Comparison of ENCODE assay signal across 11 mouse cellular contexts in the genomic region with DNA sequence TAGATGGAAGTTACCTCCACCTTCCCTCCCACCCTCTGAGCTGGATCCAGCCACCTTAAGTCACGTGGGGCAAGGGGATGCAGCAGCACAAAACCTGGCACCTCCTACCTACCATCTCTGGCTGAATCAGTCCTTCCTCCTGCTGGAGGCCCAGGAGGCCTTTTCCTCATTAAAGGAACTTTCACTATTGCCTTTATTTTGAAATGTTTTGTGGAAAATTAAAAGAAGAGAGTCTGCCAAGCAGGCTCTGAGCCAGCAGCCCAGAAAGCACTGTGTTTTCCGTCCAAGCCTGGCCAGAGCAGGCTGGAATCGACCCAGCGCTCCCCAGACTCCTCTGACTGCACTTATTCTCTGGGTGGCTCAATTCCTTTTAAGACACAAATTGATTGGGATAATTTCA.
A peak's percentile ranks its signal among the peaks of the same experiment; 100 is the strongest.
DNase-seq lines count a peak whose midpoint lies in the region; ATAC-seq and TF ChIP-seq lines count a peak whose summit lies in the region.
"Had no signal": no experiment of that assay in that cellular context is flagged by ENCODE, and none has a peak within 500 bp of the region (broad histone marks: within the 10 kb centered on the region; RNA-seq: fewer than 3 reads in every experiment).

No protein-coding gene starts in this region.

- ATAC-seq in kidney, embryonic 15.5 days (replicated peaks; ENCODE audit: low FRiP score), result no peak
- ATAC-seq: Patski had no signal

- no peak for TF ChIP-seq POLR2A in brain, embryonic 14.5 days (IDR thresholded peaks at IDR 0.05; ENCODE audit: borderline replicate concordance, extremely low read depth, insufficient read depth, insufficient read length, poor library complexity, severe bottlenecking)
- TF ChIP-seq POLR2A in thymus, adult 2 months (IDR thresholded peaks at IDR 0.05; ENCODE audit: control insufficient read depth, extremely low read depth, insufficient read depth, low read length, poor library complexity), result no peak

- H3K9me3 ChIP-seq in kidney, embryonic 15.5 days (replicated peaks), result no peaks in the 10 kb centered on the region
- H3K9me3 ChIP-seq: stomach, embryonic 15.5 days had no signal

- H3K9ac ChIP-seq in kidney, embryonic 15.5 days, result no peak overlapping the region
- H3K9ac ChIP-seq: stomach, embryonic 15.5 days had no signal

- WGBS in kidney, embryonic 15.5 days, result 71% methylated on average over 4 of the region's 4 CpGs
- 77% methylated on average over 4 of the region's 4 CpGs for WGBS in thymus, adult 2 months

- TF ChIP-seq CTCF in brain, embryonic 14.5 days (IDR thresholded peaks at IDR 0.05; ENCODE audit: borderline replicate concordance, extremely low read depth, insufficient read depth, insufficient read length), result no peak
- no peak for TF ChIP-seq CTCF in thymus, adult 2 months (IDR thresholded peaks at IDR 0.05; ENCODE audit: borderline replicate concordance, control insufficient read depth, extremely low read depth, insufficient read depth, low read length, poor library complexity)

- peaks cover 2% of the 10 kb centered on the region; the same call in 1 of the 2 replicates for H3K4me1 ChIP-seq in kidney, embryonic 15.5 days
- H3K4me1 ChIP-seq in thymus, adult 2 months (replicated peaks; ENCODE audit: control insufficient read depth, insufficient read depth, low read length), result no peaks in the 10 kb centered on the region
- H3K4me1 ChIP-seq: stomach, embryonic 15.5 days had no signal

- no peak overlapping the region for H3K4me3 ChIP-seq in kidney, embryonic 15.5 days (replicated peaks)
- no peak overlapping the region for H3K4me3 ChIP-seq in thymus, adult 2 months (ENCODE audit: control insufficient read depth, insufficient read depth, low read length)
- H3K4me3 ChIP-seq: stomach, embryonic 15.5 days had no signal

- no peaks in the 10 kb centered on the region for H3K36me3 ChIP-seq in kidney, embryonic 15.5 days
- H3K36me3 ChIP-seq in thymus, adult 2 months (ENCODE audit: control insufficient read depth, insufficient read depth, low read length), result no peaks in the 10 kb centered on the region
- H3K36me3 ChIP-seq: stomach, embryonic 15.5 days had no signal

- peak; percentile 15 for DNase-seq in kidney, adult 9 months
- DNase-seq in brain, embryonic 14.5 days (ENCODE audit: low read depth), result peak; percentile 83
- DNase-seq in heart, adult 9 months (ENCODE audit: low spot score in 2 of 2), result peak; percentile 51 to 72
- peak; percentile 59 for DNase-seq in lung, postnatal 14 days
- DNase-seq in thymus, postnatal 25 days, result no peak
- DNase-seq in cerebellum, adult 9-11 months, result no peak
- DNase-seq in thymus, adult 2 months, result no peak

- no peak overlapping the region for H3K4me2 ChIP-seq in kidney, embryonic 15.5 days
- H3K4me2 ChIP-seq: stomach, embryonic 15.5 days had no signal

- H3K27ac ChIP-seq in kidney, embryonic 15.5 days, result no peak overlapping the region
- H3K27ac ChIP-seq in thymus, adult 2 months (ENCODE audit: control insufficient read depth, insufficient read depth, low read length), result no peak overlapping the region
- H3K27ac ChIP-seq: macrophage; stomach, embryonic 15.5 days had no signal

- H3K27me3 ChIP-seq in kidney, embryonic 15.5 days, result no peaks in the 10 kb centered on the region
- no peaks in the 10 kb centered on the region for H3K27me3 ChIP-seq in thymus, adult 2 months (ENCODE audit: control insufficient read depth, insufficient read depth, low read length)
- H3K27me3 ChIP-seq: Patski; stomach, embryonic 15.5 days had no signal

Comparison
In these comparisons a context has a peak if more than half of its experiments do, and no peak if none do; other contexts are left out.
1. DNase-seq: peak in kidney, adult 9 months (single experiment), brain, embryonic 14.5 days (single experiment), heart, adult 9 months (2 of 2) and lung, postnatal 14 days (single experiment); none in thymus, postnatal 25 days (single experiment), cerebellum, adult 9-11 months (single experiment) and thymus, adult 2 months (single experiment).